Mouse (Mus musculus) CH12.LX (cell line): ENCODE data around the gene Kctd20. TPM values are rescaled to one million over a fixed set of nuclear protein-coding genes. Genes with fewer than 3 reads are reported as not detected.

Experiments
- DNase-seq: peaks from one replicate; pipeline ENCODE4 v3.0.0-alpha.2; 2013; ENCODE audit errors: extremely low read depth
- H3K27ac ChIP-seq: 2 replicates; pipeline ENCODE4 v1.5.1; 2012; ENCODE audit warnings: low read depth, mild to moderate bottlenecking, control low read depth, moderate library complexity; ENCODE audit not compliant: insufficient read depth
- H3K27me3 ChIP-seq: replicated peaks from 2 replicates; pipeline ENCODE3; 2012; ENCODE audit warnings: inconsistent platforms
- H3K36me3 ChIP-seq, 2 experiments: replicated peaks in 1 of 2; 2 replicates each; pipeline versions ENCODE3 to v1.6.1; 2012; ENCODE audit warnings: inconsistent platforms in 1 of 2, low read length in 1 of 2, mild to moderate bottlenecking in 1 of 2, mixed read lengths in 1 of 2, moderate library complexity in 1 of 2; ENCODE audit not compliant: control insufficient read depth in 1 of 2, insufficient read depth in 1 of 2
- H3K4me1 ChIP-seq, 2 experiments: 2 replicates each; pipeline ENCODE4 v1.6.1; 2012; ENCODE audit warnings: inconsistent platforms in 1 of 2, moderate library complexity in 1 of 2; ENCODE audit not compliant: insufficient read depth in 2 of 2, control insufficient read depth in 1 of 2
- H3K4me2 ChIP-seq: 2 replicates; pipeline ENCODE4 v1.6.1; 2012; ENCODE audit warnings: low read depth, mild to moderate bottlenecking, control low read depth; ENCODE audit not compliant: poor library complexity, insufficient read depth, severe bottlenecking
- H3K4me3 ChIP-seq, 3 experiments: fragments of 150-350 bp in 1 of 3; sonication (generic) in 1 of 3; replicated peaks in 1 of 3; 2 replicates each; pipeline versions ENCODE3 to v1.5.1; 2011 to 2012; ENCODE audit warnings: low read depth in 2 of 3, low read length in 2 of 3, mild to moderate bottlenecking in 2 of 3, moderate library complexity in 2 of 3, control low read depth in 1 of 3, improper control_type of control experiment in 1 of 3, inconsistent platforms in 1 of 3, mixed read lengths in 1 of 3; ENCODE audit not compliant: poor library complexity in 1 of 3
- H3K79me2 ChIP-seq: replicated peaks from 2 replicates; pipeline ENCODE4 v1.6.1; 2012; ENCODE audit warnings: mild to moderate bottlenecking, moderate library complexity; ENCODE audit not compliant: control insufficient read depth, poor library complexity, insufficient read depth, severe bottlenecking; ENCODE audit errors: extremely low read depth
- H3K9ac ChIP-seq: 2 replicates; pipeline ENCODE4 v1.6.1; 2012; ENCODE audit warnings: low read depth, mild to moderate bottlenecking, control low read depth, moderate library complexity; ENCODE audit not compliant: insufficient read depth
- H3K9me3 ChIP-seq: replicated peaks from 2 replicates; pipeline ENCODE3; 2012; ENCODE audit warnings: low read length, inconsistent platforms, mixed read lengths
- CTCF ChIP-seq, 2 experiments: IDR thresholded peaks in 1 of 2; conservative IDR thresholded peaks in 1 of 2; 2 replicates each; pipeline ENCODE4 v1.5.1; 2011 to 2012; ENCODE audit warnings: low read depth in 2 of 2, low read length in 2 of 2, improper control_type of control experiment in 1 of 2, inconsistent platforms in 1 of 2, mild to moderate bottlenecking in 1 of 2, moderate library complexity in 1 of 2
- EP300 ChIP-seq: IDR thresholded peaks from 2 replicates; pipeline ENCODE4 v1.6.1; 2011; ENCODE audit warnings: low read length, improper control_type of control experiment
- ETS1 ChIP-seq: conservative IDR thresholded peaks from 2 replicates; pipeline ENCODE4 v1.6.1; 2012; ENCODE audit warnings: low read depth, mild to moderate bottlenecking, inconsistent platforms, low read length, improper control_type of control experiment, moderate library complexity
- IRF4 ChIP-seq: IDR thresholded peaks from 2 replicates; pipeline ENCODE4 v1.6.1; 2014; ENCODE audit warnings: low read depth, mild to moderate bottlenecking, inconsistent platforms, low read length, improper control_type of control experiment
- JUND ChIP-seq: conservative IDR thresholded peaks from 2 replicates; pipeline ENCODE4 v1.6.1; 2011; ENCODE audit warnings: low read depth, low read length, improper control_type of control experiment
- KAT2A ChIP-seq: IDR thresholded peaks from 2 replicates; pipeline ENCODE4 v1.6.1; 2012; ENCODE audit warnings: low read length, improper control_type of control experiment, inconsistent platforms; ENCODE audit not compliant: insufficient replicate concordance
- MAFK ChIP-seq: IDR thresholded peaks from 2 replicates; pipeline ENCODE4 v1.6.1; 2011; ENCODE audit warnings: low read length, improper control_type of control experiment; ENCODE audit not compliant: insufficient replicate concordance
- MAX ChIP-seq: IDR thresholded peaks from 2 replicates; pipeline ENCODE4 v1.6.1; 2011; ENCODE audit warnings: low read length, improper control_type of control experiment
- MAZ ChIP-seq: IDR thresholded peaks from 2 replicates; pipeline ENCODE4 v1.6.1; 2012; ENCODE audit warnings: low read depth, mild to moderate bottlenecking, inconsistent platforms, low read length, improper control_type of control experiment, moderate library complexity
- MEF2A ChIP-seq: IDR thresholded peaks from 2 replicates; pipeline ENCODE4 v1.6.1; 2014; ENCODE audit warnings: low read depth, mild to moderate bottlenecking, inconsistent platforms, low read length, improper control_type of control experiment, borderline replicate concordance
- NELFE ChIP-seq: IDR thresholded peaks from 2 replicates; pipeline ENCODE4 v1.6.1; 2011; ENCODE audit warnings: low read depth, low read length, improper control_type of control experiment
- POLR2AphosphoS2 ChIP-seq: IDR thresholded peaks from 2 replicates; pipeline ENCODE4 v1.6.1; 2011; ENCODE audit warnings: low read depth, low read length, improper control_type of control experiment
- SMC3 ChIP-seq: IDR thresholded peaks from 2 replicates; pipeline ENCODE4 v1.6.1; 2011; ENCODE audit warnings: low read depth, low read length, improper control_type of control experiment
- TCF12 ChIP-seq: IDR thresholded peaks from 2 replicates; pipeline ENCODE4 v1.6.1; 2014; ENCODE audit warnings: low read depth, mild to moderate bottlenecking, inconsistent platforms, low read length, improper control_type of control experiment
- UBTF ChIP-seq: IDR thresholded peaks from 2 replicates; pipeline ENCODE4 v1.6.1; 2012; ENCODE audit warnings: low read depth, mild to moderate bottlenecking, inconsistent platforms, low read length, improper control_type of control experiment, moderate library complexity
- USF1 ChIP-seq: IDR thresholded peaks from 2 replicates; pipeline ENCODE4 v1.6.1; 2014; ENCODE audit warnings: low read depth, mild to moderate bottlenecking, inconsistent platforms, low read length, improper control_type of control experiment
- USF2 ChIP-seq: conservative IDR thresholded peaks from 2 replicates; pipeline ENCODE4 v1.6.1; 2011; ENCODE audit warnings: low read depth, low read length, improper control_type of control experiment
- ZKSCAN1 ChIP-seq: IDR thresholded peaks from 2 replicates; pipeline ENCODE4 v1.6.1; 2012; ENCODE audit warnings: low read depth, inconsistent platforms, low read length, improper control_type of control experiment, borderline replicate concordance
- ZMIZ1 ChIP-seq: IDR thresholded peaks from 2 replicates; pipeline ENCODE4 v1.6.1; 2012; ENCODE audit warnings: low read depth, mild to moderate bottlenecking, inconsistent platforms, low read length, improper control_type of control experiment
- ZNF384 ChIP-seq: IDR thresholded peaks from 2 replicates; pipeline ENCODE4 v1.6.1; 2012; ENCODE audit warnings: low read depth, low read length, improper control_type of control experiment, inconsistent platforms
- dilution Hi-C: fragments of 300-500 bp; cut with MboI; formaldehyde crosslinking; loops from 2 replicates; pipeline ENCODE4 v1.14.3; 2020; ENCODE audit warnings: low sequenced_read_pairs; ENCODE audit not compliant: extremely low pct_unique_long_range_greater_than_20kb, extremely low pct_ligation_motif_present
- in situ Hi-C: fragments of 300-500 bp; cut with MboI; formaldehyde crosslinking; loops from 3 replicates; pipeline ENCODE4 v1.14.3; 2019; ENCODE audit warnings: low sequenced_read_pairs, low pct_ligation_motif_present, low pct_unique_long_range_greater_than_20kb, mixed read lengths
- polyA plus RNA-seq: library from polyadenylated mRNA; unstranded; fragments of >175 nt; gene quantifications from 2 replicates; pipeline ENCODE4 v1.2.1, GENCODE M21; 2012; ENCODE audit warnings: low read depth; ENCODE audit not compliant: insufficient read length
- total RNA-seq, 2 experiments: library from RNA; depleted of rRNA; stranded (reverse); fragments of 300-350 nt in 1 of 2; fragments of >200 nt in 1 of 2; gene quantifications; 2 replicates each; pipeline ENCODE4 v1.2.3; 2012 to 2014

Kctd20 gene
- total and polyA plus RNA-seq, 3 experiments: 40.1 to 85.2 (median 68.5) TPM

- in situ Hi-C loops: no loop called here
- H3K4me1 ChIP-seq: no peaks in the 10 kb centered on the region
- H3K9ac ChIP-seq: no peak overlapping the region
- no peak overlapping the region for H3K4me3 ChIP-seq
- no peak for TF ChIP-seq CTCF (conservative IDR thresholded peaks at IDR 0.05 in 1 of 2, IDR thresholded peaks at IDR 0.05 in 1 of 2; ENCODE audit: low read depth in 2 of 2, low read length in 2 of 2)
- TF ChIP-seq POLR2AphosphoS2: no peak
- TF ChIP-seq ETS1: no peak
- no peak for TF ChIP-seq SMC3
- no peak for TF ChIP-seq MAZ
- no peak for TF ChIP-seq NELFE
- no peak for TF ChIP-seq IRF4
- no peak for TF ChIP-seq MAX
- TF ChIP-seq MEF2A: no peak
- no peaks in the 10 kb centered on the region for H3K9me3 ChIP-seq
- H3K27ac ChIP-seq: no peak overlapping the region
- no peak for DNase-seq
- dilution Hi-C loops: no loop called here
- H3K27me3 ChIP-seq: no peaks in the 10 kb centered on the region
- H3K4me2 ChIP-seq: no peak overlapping the region
- H3K79me2 ChIP-seq: no peaks in the 10 kb centered on the region
- H3K36me3 ChIP-seq: peaks cover 68 to 88% of the 10 kb centered on the region in 2 experiments
Observed at GRCm38 (mm10) chr17:28979091-28979490, 27.3 kb downstream of the Kctd20 start.

- Histone ChIP-seq H3K4me3 (no peak overlapping the region), H3K4me1 (no peaks in the 10 kb centered on the region), H3K9ac (no peak overlapping the region), H3K27me3 (no peaks in the 10 kb centered on the region), H3K79me2 (no peaks in the 10 kb centered on the region), H3K27ac (no peak overlapping the region), H3K36me3 (peaks cover 63 to 84% of the 10 kb centered on the region in 2 experiments), H3K9me3 (no peaks in the 10 kb centered on the region), H3K4me2 (no peak overlapping the region)
- no peak for TF ChIP-seq TCF12
- no peak for TF ChIP-seq SMC3
- dilution Hi-C loops (no loop called here), in situ Hi-C loops (no loop called here)
- no peak for DNase-seq
Observed at GRCm38 (mm10) chr17:28981081-28981480, 29.3 kb downstream of the Kctd20 start.

GRCm38 (mm10) chr17:28982591-28982990, 30.8 kb downstream of the Kctd20 start:
- Histone ChIP-seq H3K79me2 (no peaks in the 10 kb centered on the region), H3K9ac (no peak overlapping the region), H3K4me2 (no peak overlapping the region), H3K27me3 (no peaks in the 10 kb centered on the region), H3K4me3 (no peak overlapping the region), H3K9me3 (no peaks in the 10 kb centered on the region), H3K36me3 (peaks cover 66 to 85% of the 10 kb centered on the region in 2 experiments), H3K4me1 (no peaks in the 10 kb centered on the region), H3K27ac (no peak overlapping the region)
- dilution Hi-C loops: no loop called here
- TF ChIP-seq MAFK (no peak), EP300 (no peak), KAT2A (no peak), NELFE (no peak), IRF4 (no peak), USF1 (no peak), UBTF (no peak), ZMIZ1 (no peak), USF2 (no peak), ZNF384 (no peak), JUND (no peak), ZKSCAN1 (no peak)
- TF ChIP-seq, all 38 proteins: peak for 0
- in situ Hi-C loops: no loop called here
- no peak for DNase-seq
